Mouse (Mus musculus) adrenal gland, postnatal 25 days (tissue): ENCODE measurements around the gene Fgfr2. TPM values are rescaled to one million over a fixed set of nuclear protein-coding genes. Genes with fewer than 3 reads are reported as not detected.
A peak's percentile ranks its signal among the peaks of the same experiment; 100 is the strongest.
"Not testable (repeated sequence)": the region's sequence is repeated elsewhere in the genome, so short reads cannot be mapped to it uniquely, and the experiment has no call there.

ENCODE experiments used
- DNase-seq: peaks from one replicate; pipeline ENCODE4 v3.0.0; 2021; ENCODE audit warnings: mixed read lengths
- total RNA-seq: library from RNA; stranded (reverse); gene quantifications from 2 replicates; pipeline ENCODE4 v1.2.3, GENCODE M21; 2021

Fgfr2 gene
- total RNA-seq, 1 experiment from 2014 or later = 186 TPM

- no peak for DNase-seq
These were observed 2431.2 kb downstream of the Fgfr2 start for GRCm38 (mm10) chr7:130691931-130692330.

- DNase-seq = no peak
These were observed 2432.3 kb downstream of the Fgfr2 start for GRCm38 (mm10) chr7:130690869-130691268.

GRCm38 (mm10) chr7:130688601-130689000 lies 2434.5 kb downstream of the Fgfr2 start:
- no peak for DNase-seq

GRCm38 (mm10) chr7:130681798-130682197 lies 2441.4 kb downstream of the Fgfr2 start:
- DNase-seq = peak; percentile 70

GRCm38 (mm10) chr7:130678414-130678813 lies 2444.7 kb downstream of the Fgfr2 start:
- DNase-seq = no peak

- no peak for DNase-seq
These were observed 2445.4 kb downstream of the Fgfr2 start for GRCm38 (mm10) chr7:130677541-130678274.

GRCm38 (mm10) chr7:130676885-130677540 lies 2446.1 kb downstream of the Fgfr2 start:
- no peak for DNase-seq

GRCm38 (mm10) chr7:130674526-130674925 lies 2448.6 kb downstream of the Fgfr2 start:
- DNase-seq = no peak

- peak; percentile 27 for DNase-seq
These were observed 2449.7 kb downstream of the Fgfr2 start for GRCm38 (mm10) chr7:130673169-130674033.

GRCm38 (mm10) chr7:130671301-130671700 lies 2451.8 kb downstream of the Fgfr2 start:
- no peak for DNase-seq

GRCm38 (mm10) chr7:130670358-130670757 lies 2452.8 kb downstream of the Fgfr2 start:
- no peak for DNase-seq

- no peak for DNase-seq
These were observed 2453.7 kb downstream of the Fgfr2 start for GRCm38 (mm10) chr7:130669370-130669881.

- DNase-seq = no peak
These were observed 2454.3 kb downstream of the Fgfr2 start for GRCm38 (mm10) chr7:130668729-130669281.

- not testable (repeated sequence) for DNase-seq
These were observed 2455.1 kb downstream of the Fgfr2 start for GRCm38 (mm10) chr7:130668013-130668412.

- DNase-seq = no peak
These were observed 2457.8 kb downstream of the Fgfr2 start for GRCm38 (mm10) chr7:130665358-130665757.

GRCm38 (mm10) chr7:130664629-130665028 lies 2458.5 kb downstream of the Fgfr2 start:
- DNase-seq = no peak

GRCm38 (mm10) chr7:130664037-130664436 lies 2459.1 kb downstream of the Fgfr2 start:
- no peak for DNase-seq

- no peak for DNase-seq
These were observed 2460.3 kb downstream of the Fgfr2 start for GRCm38 (mm10) chr7:130662869-130663268.

- DNase-seq = no peak
These were observed 2460.9 kb downstream of the Fgfr2 start for GRCm38 (mm10) chr7:130662250-130662649.

- DNase-seq = no peak
These were observed 2464.0 kb downstream of the Fgfr2 start for GRCm38 (mm10) chr7:130659129-130659528.

- peak; percentile 74 for DNase-seq
These were observed 2465.4 kb downstream of the Fgfr2 start for GRCm38 (mm10) chr7:130657751-130658150.

GRCm38 (mm10) chr7:130656965-130657364 lies 2466.2 kb downstream of the Fgfr2 start:
- no peak for DNase-seq
